25 mouse cellular contexts compared by ENCODE assay signal in the genomic region with DNA sequence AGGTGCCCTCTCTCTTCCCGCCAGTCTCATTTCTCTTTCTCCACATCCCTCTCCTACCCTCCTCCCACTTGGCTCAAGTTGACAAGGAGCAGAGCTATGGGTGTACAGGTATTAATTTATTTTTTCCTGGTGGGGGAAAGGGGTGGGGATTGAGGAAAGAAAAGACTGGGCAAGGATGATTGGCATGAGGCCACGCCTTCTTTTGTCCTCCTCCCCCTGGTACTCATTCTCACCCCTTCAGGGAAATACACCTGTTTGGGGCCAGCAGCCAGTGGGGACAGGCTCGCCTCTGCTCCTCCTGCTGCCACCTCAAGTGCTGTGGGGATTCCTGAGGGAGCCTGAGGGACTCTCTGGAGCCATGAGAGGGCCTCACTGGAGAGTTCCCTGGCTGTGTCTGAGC. TPM values are rescaled to one million over a fixed set of nuclear protein-coding genes. Genes with fewer than 3 reads are reported as not detected.
DNase-seq lines count a peak whose midpoint lies in the region; ATAC-seq and TF ChIP-seq lines count a peak whose summit lies in the region.
"Had no signal": no experiment of that assay in that cellular context is flagged by ENCODE, and none has a peak within 500 bp of the region (broad histone marks: within the 10 kb centered on the region; RNA-seq: fewer than 3 reads in every experiment).

No protein-coding gene starts in this region.

- peak; percentile 44 for DNase-seq in midbrain, embryonic 11.5 days (ENCODE audit: low spot score, missing footprints)
- no peak for DNase-seq in midbrain, postnatal 0 days (ENCODE audit: low spot score)
- DNase-seq in lung, embryonic 14.5 days, result peak; percentile 34
- DNase-seq in lung, postnatal 36 days, result peak; percentile 69
- no peak for DNase-seq in kidney, postnatal 4 days
- DNase-seq in cerebellum, adult 9-10 months, result no peak
- DNase-seq: B cell, adult 2 months; cerebellum, adult 8-10 months; gastrocnemius, postnatal 10 days; heart, adult 11 months; heart, postnatal 14 days; kidney, adult 18-20 months; kidney, postnatal 10 days; right cerebral cortex, postnatal 14 days had no signal

- H3K9ac ChIP-seq in midbrain, embryonic 11.5 days (ENCODE audit: low read length), result no peak overlapping the region
- H3K9ac ChIP-seq in midbrain, postnatal 0 days (replicated peaks; ENCODE audit: low read length, poor library complexity, severe bottlenecking), result no peak overlapping the region
- H3K9ac ChIP-seq in lung, embryonic 14.5 days, result no peak overlapping the region
- H3K9ac ChIP-seq: heart, embryonic 12.5 days; hindbrain, embryonic 14.5 days; limb, embryonic 15.5 days; midbrain, embryonic 12.5 days; neural tube, embryonic 13.5 days had no signal

- H3K9me3 ChIP-seq in midbrain, embryonic 11.5 days (ENCODE audit: control insufficient read depth, low read length), result peaks cover 3% of the 10 kb centered on the region; the same call in 1 of the 2 replicates
- peaks cover 6% of the 10 kb centered on the region; the same call in 1 of the 2 replicates for H3K9me3 ChIP-seq in midbrain, postnatal 0 days (ENCODE audit: low read length)
- no peaks in the 10 kb centered on the region for H3K9me3 ChIP-seq in lung, embryonic 14.5 days (ENCODE audit: low read depth, low read length)
- H3K9me3 ChIP-seq: neural tube, embryonic 13.5 days had no signal

- no peak overlapping the region for H3K27ac ChIP-seq in midbrain, embryonic 11.5 days (ENCODE audit: low read depth, low read length)
- no peak overlapping the region for H3K27ac ChIP-seq in midbrain, postnatal 0 days (ENCODE audit: low read depth, low read length)
- 0 out of 2 replicates have a peak overlapping the region, but pooled peaks have one; percentile 7 for H3K27ac ChIP-seq in lung, embryonic 14.5 days (ENCODE audit: low read depth)
- H3K27ac ChIP-seq: hindbrain, embryonic 14.5 days; limb, embryonic 15.5 days; midbrain, embryonic 12.5 days; neural tube, embryonic 13.5 days had no signal

- H3K36me3 ChIP-seq in midbrain, embryonic 11.5 days (ENCODE audit: control insufficient read depth, insufficient read depth, low read length), result no peaks in the 10 kb centered on the region
- no peaks in the 10 kb centered on the region for H3K36me3 ChIP-seq in midbrain, postnatal 0 days (ENCODE audit: insufficient read depth, low read length)
- H3K36me3 ChIP-seq in lung, embryonic 14.5 days (ENCODE audit: insufficient read depth), result no peaks in the 10 kb centered on the region
- H3K36me3 ChIP-seq: heart, embryonic 12.5 days; limb, embryonic 15.5 days; midbrain, embryonic 12.5 days; neural tube, embryonic 13.5 days had no signal

- no peaks in the 10 kb centered on the region for H3K27me3 ChIP-seq in midbrain, embryonic 11.5 days (ENCODE audit: control insufficient read depth, insufficient read depth, low read length)
- no peaks in the 10 kb centered on the region for H3K27me3 ChIP-seq in midbrain, postnatal 0 days (ENCODE audit: insufficient read depth, low read length)
- no peaks in the 10 kb centered on the region for H3K27me3 ChIP-seq in lung, embryonic 14.5 days (ENCODE audit: insufficient read depth, low read length)
- H3K27me3 ChIP-seq: heart, embryonic 12.5 days; limb, embryonic 15.5 days; midbrain, embryonic 12.5 days; neural tube, embryonic 13.5 days had no signal

- no peak for TF ChIP-seq CTCF in midbrain, postnatal 0 days (IDR thresholded peaks at IDR 0.05)
- no peak for TF ChIP-seq CTCF in lung, embryonic 14.5 days (IDR thresholded peaks at IDR 0.05; ENCODE audit: low read depth)

- no peak overlapping the region for H3K4me2 ChIP-seq in midbrain, embryonic 11.5 days
- H3K4me2 ChIP-seq in midbrain, postnatal 0 days (ENCODE audit: low read depth, low read length, poor library complexity, severe bottlenecking), result no peak overlapping the region
- H3K4me2 ChIP-seq in lung, embryonic 14.5 days, result no peak overlapping the region
- H3K4me2 ChIP-seq: heart, embryonic 12.5 days; hindbrain, embryonic 14.5 days; limb, embryonic 15.5 days; midbrain, embryonic 12.5 days; neural tube, embryonic 13.5 days had no signal

- 55% methylated on average over 3 of the region's 3 CpGs for WGBS in midbrain, embryonic 11.5 days
- WGBS in midbrain, postnatal 0 days, result 52% methylated on average over 3 of the region's 3 CpGs
- WGBS in lung, embryonic 14.5 days, result 48% methylated on average over 3 of the region's 3 CpGs

- ATAC-seq in midbrain, embryonic 11.5 days (ENCODE audit: low FRiP score), result no peak
- ATAC-seq in midbrain, postnatal 0 days (ENCODE audit: low FRiP score), result no peak
- peak; percentile 75 for ATAC-seq in lung, embryonic 14.5 days (ENCODE audit: insufficient read depth)
- ATAC-seq in megakaryocyte progenitor cell, adult 5-6 weeks (replicated peaks; ENCODE audit: poor library complexity), result no peak
- ATAC-seq: forebrain, embryonic 14.5 days had no signal

- H3K4me1 ChIP-seq in midbrain, embryonic 11.5 days (ENCODE audit: control insufficient read depth, insufficient read depth, low read length), result no peaks in the 10 kb centered on the region; the same call in 1 of the 2 replicates
- H3K4me1 ChIP-seq in midbrain, postnatal 0 days (ENCODE audit: insufficient read depth, low read length), result 0 out of 2 replicates have a peak, but pooled peaks cover under 1% of the 10 kb centered on the region
- no peaks in the 10 kb centered on the region for H3K4me1 ChIP-seq in lung, embryonic 14.5 days (ENCODE audit: insufficient read depth)
- H3K4me1 ChIP-seq: heart, embryonic 12.5 days; limb, embryonic 15.5 days; midbrain, embryonic 12.5 days; neural tube, embryonic 13.5 days had no signal

- no peak overlapping the region for H3K4me3 ChIP-seq in midbrain, embryonic 11.5 days (ENCODE audit: low read depth, low read length)
- H3K4me3 ChIP-seq in midbrain, postnatal 0 days (ENCODE audit: low read depth, low read length), result no peak overlapping the region
- no peak overlapping the region for H3K4me3 ChIP-seq in lung, embryonic 14.5 days (ENCODE audit: low read depth, low read length)
- H3K4me3 ChIP-seq: heart, embryonic 12.5 days; limb, embryonic 15.5 days; midbrain, embryonic 12.5 days; neural tube, embryonic 13.5 days had no signal

RNA-seq across cellular contexts. Expression of gene Muc4, which starts 0.3 kb away (rescaled TPM):
- polyA plus RNA-seq in midbrain, embryonic 11.5 days (2014; fragmentation: Nextera tagmentation; extraction: Ambion mirVana), result 0.19 and 0.29 TPM in 2 replicates
- 0.05 TPM in 1 of 2 replicates, not detected in the other for total RNA-seq in midbrain, postnatal 0 days (2014; rRNA removed)
- not detected in 2 replicates for polyA plus RNA-seq in midbrain, postnatal 0 days (2015; fragmentation: Nextera tagmentation; extraction: Ambion mirVana)
- 0.67 and 0.93 TPM in 2 replicates for polyA plus RNA-seq in lung, embryonic 14.5 days (2014; fragmentation: Nextera tagmentation; extraction: Ambion mirVana)
- total RNA-seq in megakaryocyte progenitor cell, adult 5-6 weeks (2015), result not detected in 2 replicates
- total RNA-seq in megakaryocyte progenitor cell, adult 5-6 weeks (2017), result not detected in 2 replicates
- total RNA-seq: common myeloid progenitor, adult 5-6 weeks; left cerebral cortex, adult 18-20 months; left cerebral cortex, postnatal 36 days had no signal
- polyA plus RNA-seq: embryonic facial prominence, embryonic 11.5 days; forebrain, embryonic 14.5 days; hindbrain, embryonic 14.5 days; limb, embryonic 15.5 days; neural tube, embryonic 13.5 days had no signal

Comparison
In these comparisons a context has a peak if more than half of its experiments do, and no peak if none do; other contexts are left out.
1. DNase-seq: peak in midbrain, embryonic 11.5 days (single experiment), lung, embryonic 14.5 days (single experiment) and lung, postnatal 36 days (single experiment); none in midbrain, postnatal 0 days (single experiment), kidney, postnatal 4 days (0 of 2) and cerebellum, adult 9-10 months (single experiment).